Mouse (Mus musculus): ENCODE data around the gene Calcoco2. TPM values are rescaled to one million over a fixed set of nuclear protein-coding genes. Genes with fewer than 3 reads are reported as not detected.

The Calcoco2 gene
- polyA plus RNA-seq, 1 experiment from 2014 or later: not detected

DNA sequence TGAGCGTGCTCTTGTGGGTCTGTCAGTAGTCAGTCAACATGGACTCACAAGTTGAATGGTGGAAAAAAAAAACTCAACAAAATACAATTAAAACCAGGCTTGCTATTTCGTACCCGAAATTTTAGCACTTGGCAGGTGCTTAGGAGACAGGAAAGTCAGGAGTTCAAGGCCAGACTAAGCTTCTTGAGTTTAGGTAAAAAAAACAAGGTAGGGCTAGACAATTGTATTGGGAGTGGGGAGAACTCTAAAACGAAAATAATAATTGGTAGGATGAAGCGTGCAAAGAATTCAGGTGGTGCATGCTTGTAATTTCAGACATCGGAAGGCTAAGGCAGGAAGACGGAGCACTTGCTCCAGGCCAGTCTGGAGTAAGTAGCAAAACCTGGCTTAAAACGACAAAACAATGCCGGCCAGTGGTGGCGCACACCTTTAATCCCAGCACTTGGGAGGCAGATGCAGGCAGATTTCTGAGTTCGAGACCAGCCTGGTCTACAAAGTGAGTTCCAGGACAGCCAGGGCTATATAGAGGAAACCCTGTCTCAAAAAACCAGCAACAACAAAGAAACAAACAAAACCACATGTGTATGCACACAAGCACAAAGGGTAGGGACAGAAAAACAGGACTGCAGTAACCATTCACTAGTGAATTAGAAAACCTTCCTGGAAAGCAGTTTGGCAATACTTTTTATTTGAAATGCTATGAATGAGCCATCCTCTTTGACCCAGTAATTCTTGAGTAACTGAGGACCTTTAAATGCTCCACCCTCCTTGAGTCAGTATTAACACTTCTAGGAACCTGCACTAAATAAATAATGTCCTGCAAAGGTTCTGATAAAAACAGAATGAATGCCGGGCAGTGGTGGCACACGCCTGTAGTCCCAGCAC, 35.3 kb downstream of the Calcoco2 start:
- Histone ChIP-seq H3K27me3 (no peaks in the 10 kb centered on the region), H3K27ac (0 out of 2 replicates have a peak overlapping the region, but pooled peaks have one; percentile 17), H3K9me3 (no peaks in the 10 kb centered on the region), H3K9ac (replicated peaks) (no peak overlapping the region), H3K4me1 (replicated peaks) (peaks cover 10% of the 10 kb centered on the region), H3K4me3 (replicated peaks) (peak overlapping the region; percentile 27), H3K4me2 (peak overlapping the region; percentile 51), H3K36me3 (peaks cover 17% of the 10 kb centered on the region)
- ATAC-seq (ENCODE audit: insufficient number of reproducible peaks, insufficient read depth, low FRiP score, low TSS enrichment, low read depth): no peak
- WGBS: 64% methylated on average over 13 of the region's 13 CpGs

DNA sequence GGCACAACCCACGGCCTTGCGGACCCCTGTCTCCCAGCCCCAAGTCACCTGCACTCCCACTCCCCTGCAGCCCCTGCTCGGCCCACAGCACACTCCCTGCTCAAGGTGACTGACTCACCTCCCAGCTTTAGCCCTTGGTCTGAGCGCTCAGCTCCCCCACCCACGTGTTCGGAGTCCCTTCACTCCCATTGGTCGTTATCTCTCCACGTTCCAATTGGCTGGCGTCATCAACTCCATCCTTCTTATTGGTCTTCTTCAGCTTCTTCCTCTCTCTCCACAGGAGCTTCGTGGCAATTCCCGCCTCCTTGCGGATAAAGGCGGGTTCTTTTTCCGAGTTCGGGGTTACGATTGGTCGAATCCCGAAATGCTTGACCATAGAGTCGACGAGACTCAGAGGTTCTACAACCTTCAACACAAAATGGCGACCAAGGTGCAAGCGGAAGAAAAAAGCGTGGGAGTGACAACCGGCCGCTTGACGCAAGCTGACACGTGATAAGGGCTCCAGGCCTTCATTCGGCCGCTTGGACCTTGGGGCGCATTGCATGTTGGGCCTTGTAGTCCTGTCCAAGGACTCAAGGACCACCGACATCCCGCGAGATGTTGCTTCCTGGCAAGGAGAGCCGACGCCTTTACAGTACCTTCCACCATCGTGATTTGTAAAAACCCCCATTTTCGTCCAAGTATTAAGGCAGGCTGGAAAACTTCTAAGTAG, 36.1 kb downstream of the Calcoco2 start, which contains the start of gene Atp5g1:
Atp5g1 (minus strand) TSS at position 162 of the 712 bp plus-strand sequence.
- H3K36me3 ChIP-seq: peaks cover 25% of the 10 kb centered on the region
- H3K4me2 ChIP-seq: peak within 1 kb of the TSS; percentile 84
- H3K4me3 ChIP-seq (replicated peaks): peak within 1 kb of the TSS; percentile 77
- peak; percentile 96 for ATAC-seq (ENCODE audit: insufficient number of reproducible peaks, insufficient read depth, low FRiP score, low TSS enrichment, low read depth)
- no peaks in the 10 kb centered on the region for H3K27me3 ChIP-seq
- no peaks in the 10 kb centered on the region for H3K9me3 ChIP-seq
- under 1% methylated on average over 37 of the region's 37 CpGs for WGBS
- H3K27ac ChIP-seq: peak within 1 kb of the TSS; percentile 66; the same call in 1 of the 2 replicates
- peak within 1 kb of the TSS; percentile 78 for H3K9ac ChIP-seq (replicated peaks)
- peaks cover 10% of the 10 kb centered on the region for H3K4me1 ChIP-seq (replicated peaks)

DNA sequence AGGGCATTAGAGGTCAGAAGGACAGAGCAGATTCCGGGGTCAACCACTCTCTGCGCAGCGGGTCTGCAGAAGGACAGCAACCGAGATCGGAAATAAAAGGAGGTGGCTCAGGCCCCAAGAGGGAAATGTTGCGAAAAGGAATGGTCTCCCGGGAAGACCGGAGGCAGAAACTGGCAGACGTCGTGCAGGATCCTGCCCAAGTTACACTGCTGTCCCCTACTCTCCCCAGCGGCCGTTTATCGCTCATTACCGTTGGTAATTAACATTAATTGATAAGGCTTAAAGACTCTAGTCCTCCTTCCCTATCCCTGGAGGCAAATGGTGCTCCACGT, 36.6 kb downstream of the Calcoco2 start:
- Histone ChIP-seq H3K9ac (replicated peaks) (peak overlapping the region; percentile 78), H3K27me3 (no peaks in the 10 kb centered on the region), H3K4me1 (replicated peaks) (peaks cover 10% of the 10 kb centered on the region), H3K4me3 (replicated peaks) (peak overlapping the region; percentile 77), H3K27ac (peak overlapping the region; percentile 66; the same call in 1 of the 2 replicates), H3K9me3 (no peaks in the 10 kb centered on the region), H3K36me3 (peaks cover 30% of the 10 kb centered on the region), H3K4me2 (peak overlapping the region; percentile 84)
- under 1% methylated on average over 15 of the region's 15 CpGs for WGBS
- no peak for ATAC-seq (ENCODE audit: insufficient number of reproducible peaks, insufficient read depth, low FRiP score, low TSS enrichment, low read depth)

DNA sequence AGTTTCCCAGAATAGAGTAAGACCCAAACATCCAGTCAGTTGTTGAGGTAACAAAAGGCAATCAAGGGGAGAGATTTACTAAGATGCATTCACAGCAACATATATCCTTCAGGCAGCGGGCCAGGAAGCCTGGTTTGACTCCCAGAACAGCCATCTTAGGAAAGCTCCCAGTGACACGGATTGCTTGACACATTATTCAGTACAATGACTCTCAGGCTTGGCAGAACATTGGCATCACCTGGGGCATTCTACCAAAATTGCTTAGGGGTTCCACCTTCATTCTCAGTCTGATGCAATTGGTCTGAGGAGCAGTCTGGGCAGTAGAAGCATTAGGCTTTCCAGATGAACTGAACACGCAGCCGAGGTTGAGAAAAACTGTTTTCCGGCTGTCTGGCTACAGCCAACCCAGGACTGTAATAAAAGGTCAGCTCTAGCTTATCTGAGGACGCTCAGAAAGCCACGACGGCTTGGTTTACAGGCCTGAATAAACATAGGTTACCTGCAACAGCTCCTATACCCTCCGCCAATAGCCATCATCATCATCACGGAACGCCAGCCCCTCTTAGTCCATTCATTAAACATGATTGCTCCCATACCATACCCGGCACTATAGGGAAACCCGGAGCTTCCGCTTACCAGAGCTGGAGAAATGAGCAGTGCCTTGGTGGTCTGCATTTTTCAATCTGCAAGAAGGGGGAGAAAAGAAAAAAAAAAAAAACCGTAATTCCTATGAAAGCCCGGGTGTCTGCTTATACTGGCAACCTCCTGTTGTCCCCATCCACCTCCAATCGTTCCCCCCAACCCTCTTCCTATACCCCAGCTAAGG, 37.2 kb downstream of the Calcoco2 start:
- ATAC-seq (ENCODE audit: insufficient number of reproducible peaks, insufficient read depth, low FRiP score, low TSS enrichment, low read depth): no peak
- Histone ChIP-seq H3K36me3 (peaks cover 33% of the 10 kb centered on the region), H3K27me3 (no peaks in the 10 kb centered on the region), H3K4me3 (replicated peaks) (peak overlapping the region; percentile 77), H3K9ac (replicated peaks) (peak overlapping the region; percentile 78), H3K9me3 (no peaks in the 10 kb centered on the region), H3K27ac (0 out of 2 replicates have a peak overlapping the region, but pooled peaks have one; percentile 66), H3K4me2 (peak overlapping the region; percentile 84), H3K4me1 (replicated peaks) (peaks cover 10% of the 10 kb centered on the region)
- 17% methylated on average over 17 of the region's 17 CpGs for WGBS

DNA sequence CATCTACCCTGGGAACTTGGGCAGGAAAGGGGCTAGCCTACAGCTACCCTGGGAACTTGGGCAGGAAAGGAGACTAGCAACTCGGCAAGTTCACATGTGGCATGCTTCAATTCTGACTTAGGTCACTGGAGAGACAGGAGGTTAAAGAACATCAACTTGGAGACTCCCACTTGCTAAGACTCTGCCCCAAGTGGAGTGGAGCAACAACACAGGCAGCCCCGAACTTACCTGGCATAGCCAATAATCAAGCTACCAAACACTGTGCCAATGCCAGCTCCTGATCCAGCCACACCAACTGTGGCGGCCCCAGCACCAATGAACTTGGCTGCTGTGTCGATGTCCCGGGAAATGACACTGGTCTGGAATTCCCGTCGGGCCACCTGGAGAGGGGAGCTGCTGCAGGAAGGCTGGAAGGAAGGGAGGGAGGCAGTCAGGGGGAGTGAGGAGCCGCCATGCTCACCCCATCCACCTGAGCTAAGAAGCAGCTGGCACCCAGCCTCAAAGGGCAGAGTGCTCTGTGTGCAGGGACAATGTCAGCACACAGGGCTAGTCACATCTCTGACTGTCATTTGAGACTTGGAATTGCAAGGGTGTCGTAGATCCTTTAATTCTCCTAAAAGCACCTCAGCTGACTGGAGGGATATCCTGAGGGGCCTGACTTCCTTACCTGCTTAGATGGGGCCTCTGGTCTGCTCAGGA, 38.3 kb downstream of the Calcoco2 start:
- H3K4me3 ChIP-seq (replicated peaks): no peak overlapping the region
- no peaks in the 10 kb centered on the region for H3K9me3 ChIP-seq
- no peaks in the 10 kb centered on the region for H3K27me3 ChIP-seq
- peak overlapping the region; percentile 84; the same call in 1 of the 2 replicates for H3K4me2 ChIP-seq
- no peak for ATAC-seq (ENCODE audit: insufficient number of reproducible peaks, insufficient read depth, low FRiP score, low TSS enrichment, low read depth)
- no peak overlapping the region for H3K27ac ChIP-seq
- H3K36me3 ChIP-seq: peaks cover 33% of the 10 kb centered on the region
- WGBS: 75% methylated on average over 9 of the region's 9 CpGs
- H3K9ac ChIP-seq (replicated peaks): no peak overlapping the region
- H3K4me1 ChIP-seq (replicated peaks): peaks cover 10% of the 10 kb centered on the region

DNA sequence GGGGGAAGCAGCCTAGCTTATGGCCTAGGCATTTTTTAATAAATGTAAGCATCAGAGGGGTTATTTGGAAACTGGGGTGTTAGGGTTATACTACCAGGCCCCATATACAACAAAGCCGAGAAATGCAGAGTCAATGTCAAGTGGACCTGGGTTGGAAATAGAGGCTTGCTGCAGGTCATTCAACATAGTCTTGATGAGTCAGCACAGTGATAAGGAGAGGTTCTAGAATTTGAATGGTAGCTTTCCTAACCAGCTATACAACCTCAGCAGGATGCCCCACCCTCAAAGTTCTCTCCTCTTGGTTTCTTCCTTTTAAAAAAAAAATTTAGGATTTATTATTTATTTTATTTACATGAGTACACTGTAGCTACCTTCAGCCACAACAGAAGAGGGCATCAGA, 40.8 kb downstream of the Calcoco2 start:
- H3K4me3 ChIP-seq (replicated peaks): no peak overlapping the region
- ATAC-seq (ENCODE audit: insufficient number of reproducible peaks, insufficient read depth, low FRiP score, low TSS enrichment, low read depth): no peak
- 97% methylated on average over 1 of the region's 1 CpGs for WGBS

DNA sequence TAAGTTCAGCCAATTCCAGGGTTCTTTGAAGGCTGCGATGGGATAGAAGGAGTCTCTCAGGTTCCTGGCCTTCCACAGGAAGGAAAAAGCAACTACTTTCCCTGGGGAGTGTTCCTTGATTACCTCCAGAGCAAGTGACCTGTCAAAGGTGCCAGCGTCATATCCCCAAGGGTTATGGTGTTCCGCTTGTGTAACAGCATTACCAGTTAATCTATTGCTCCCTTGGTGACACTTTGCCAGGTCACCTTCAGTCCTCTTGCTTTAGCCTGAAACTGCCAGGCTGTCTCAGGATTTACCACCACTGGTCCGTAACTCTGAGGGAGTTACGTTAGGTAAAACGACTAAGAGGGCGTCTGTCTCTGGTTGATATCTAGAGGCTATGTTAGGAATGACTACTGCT, 41.4 kb downstream of the Calcoco2 start:
- Histone ChIP-seq H3K4me2 (no peak overlapping the region), H3K36me3 (peaks cover 33% of the 10 kb centered on the region), H3K4me3 (replicated peaks) (no peak overlapping the region), H3K4me1 (replicated peaks) (peaks cover 13% of the 10 kb centered on the region), H3K27me3 (no peaks in the 10 kb centered on the region), H3K9ac (replicated peaks) (no peak overlapping the region), H3K9me3 (no peaks in the 10 kb centered on the region), H3K27ac (no peak overlapping the region)
- ATAC-seq (ENCODE audit: insufficient number of reproducible peaks, insufficient read depth, low FRiP score, low TSS enrichment, low read depth): no peak
- WGBS: 86% methylated on average over 7 of the region's 7 CpGs

More for the DNA sequence above, 40.8 kb downstream of the Calcoco2 start:
- Histone ChIP-seq H3K27me3 (no peaks in the 10 kb centered on the region), H3K36me3 (peaks cover 33% of the 10 kb centered on the region), H3K9ac (replicated peaks) (no peak overlapping the region), H3K4me2 (no peak overlapping the region), H3K4me1 (replicated peaks) (peaks cover 10% of the 10 kb centered on the region), H3K27ac (no peak overlapping the region), H3K9me3 (no peaks in the 10 kb centered on the region)

DNA sequence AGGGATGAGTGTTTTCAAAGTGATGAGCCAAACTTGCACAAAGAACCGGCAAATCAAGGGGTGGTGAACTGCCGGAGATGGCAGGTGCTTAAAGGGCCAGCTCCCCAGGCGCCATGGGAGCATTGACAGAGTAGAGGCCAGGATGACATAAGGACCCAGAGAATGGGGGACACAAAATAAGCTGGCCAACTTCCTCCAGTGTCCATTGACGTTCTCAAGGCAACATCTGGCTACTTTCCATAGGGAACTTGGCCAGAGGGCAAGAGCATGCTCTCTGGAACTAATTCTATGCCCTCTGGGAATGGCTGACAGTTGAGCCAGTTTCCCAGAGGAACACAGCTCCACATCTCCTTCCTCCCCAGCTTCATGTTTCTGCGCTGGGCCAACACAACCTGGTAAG, 43.5 kb downstream of the Calcoco2 start:
- WGBS: 70% methylated on average over 5 of the region's 5 CpGs
- no peaks in the 10 kb centered on the region for H3K9me3 ChIP-seq

DNA sequence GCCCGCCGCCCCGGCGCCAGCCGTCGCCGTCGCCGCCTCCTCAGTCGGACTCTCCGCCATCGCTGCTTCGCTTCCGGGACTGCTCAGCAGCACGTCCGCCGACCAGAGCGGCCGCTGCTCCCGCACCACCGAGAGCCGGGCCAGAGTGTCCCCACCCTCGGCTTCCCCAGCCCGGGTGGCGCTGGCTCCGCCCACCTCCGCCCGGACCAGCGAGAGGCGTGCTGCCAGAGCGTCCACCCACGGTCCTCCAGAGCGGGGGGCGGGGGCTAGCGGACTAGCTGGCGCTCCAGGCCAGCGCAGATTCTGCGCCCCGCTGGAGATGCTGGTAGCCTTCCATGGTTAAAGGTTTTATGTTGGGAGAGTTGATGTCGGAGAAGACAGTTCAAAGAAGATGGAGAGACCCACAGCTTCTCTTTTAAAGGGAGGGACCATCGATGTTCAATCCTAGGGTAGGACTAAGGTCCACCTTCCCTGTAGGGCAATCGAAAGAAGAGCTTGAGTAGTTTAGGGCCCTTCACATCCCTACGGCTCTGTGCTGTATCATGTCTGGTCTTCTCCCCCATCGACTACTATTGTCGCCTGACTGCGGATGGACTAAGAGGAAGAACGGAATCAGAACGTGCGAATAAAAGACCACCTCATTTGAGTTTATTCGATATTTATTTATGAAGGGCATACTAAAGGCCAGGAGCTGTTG, 46.4 kb downstream of the Calcoco2 start, which contains the start of gene Ube2z:
Ube2z (minus strand) TSS at position 174 of the 697 bp plus-strand sequence.
- peak; percentile 96 for ATAC-seq (ENCODE audit: insufficient number of reproducible peaks, insufficient read depth, low FRiP score, low TSS enrichment, low read depth)
- peaks cover 31% of the 10 kb centered on the region for H3K36me3 ChIP-seq
- peak within 1 kb of the TSS; percentile 96 for H3K9ac ChIP-seq (replicated peaks)
- peak within 1 kb of the TSS; percentile 88 for H3K27ac ChIP-seq
- no peaks in the 10 kb centered on the region for H3K27me3 ChIP-seq
- peak within 1 kb of the TSS; percentile 88 for H3K4me2 ChIP-seq
- 5% methylated on average over 49 of the region's 50 CpGs for WGBS
- H3K4me3 ChIP-seq (replicated peaks): peak within 1 kb of the TSS; percentile 96
- no peaks in the 10 kb centered on the region for H3K9me3 ChIP-seq
- H3K4me1 ChIP-seq (replicated peaks): peaks cover 20% of the 10 kb centered on the region

More for the DNA sequence above, 43.5 kb downstream of the Calcoco2 start:
- H3K27me3 ChIP-seq: no peaks in the 10 kb centered on the region
- H3K36me3 ChIP-seq: peaks cover 26% of the 10 kb centered on the region
- no peak overlapping the region for H3K27ac ChIP-seq
- ATAC-seq (ENCODE audit: insufficient number of reproducible peaks, insufficient read depth, low FRiP score, low TSS enrichment, low read depth): no peak
- no peak overlapping the region for H3K4me2 ChIP-seq
- H3K9ac ChIP-seq (replicated peaks): no peak overlapping the region
- peaks cover 14% of the 10 kb centered on the region for H3K4me1 ChIP-seq (replicated peaks)
- H3K4me3 ChIP-seq (replicated peaks): no peak overlapping the region
